Mouse (Mus musculus) lung, postnatal 36 days (tissue): ENCODE measurements around the gene Cbfa2t2.

Experiments used
- DNase-seq: peaks from one replicate; pipeline ENCODE4 v3.0.0; 2022; ENCODE audit warnings: mixed read lengths

The Cbfa2t2 gene

DNA sequence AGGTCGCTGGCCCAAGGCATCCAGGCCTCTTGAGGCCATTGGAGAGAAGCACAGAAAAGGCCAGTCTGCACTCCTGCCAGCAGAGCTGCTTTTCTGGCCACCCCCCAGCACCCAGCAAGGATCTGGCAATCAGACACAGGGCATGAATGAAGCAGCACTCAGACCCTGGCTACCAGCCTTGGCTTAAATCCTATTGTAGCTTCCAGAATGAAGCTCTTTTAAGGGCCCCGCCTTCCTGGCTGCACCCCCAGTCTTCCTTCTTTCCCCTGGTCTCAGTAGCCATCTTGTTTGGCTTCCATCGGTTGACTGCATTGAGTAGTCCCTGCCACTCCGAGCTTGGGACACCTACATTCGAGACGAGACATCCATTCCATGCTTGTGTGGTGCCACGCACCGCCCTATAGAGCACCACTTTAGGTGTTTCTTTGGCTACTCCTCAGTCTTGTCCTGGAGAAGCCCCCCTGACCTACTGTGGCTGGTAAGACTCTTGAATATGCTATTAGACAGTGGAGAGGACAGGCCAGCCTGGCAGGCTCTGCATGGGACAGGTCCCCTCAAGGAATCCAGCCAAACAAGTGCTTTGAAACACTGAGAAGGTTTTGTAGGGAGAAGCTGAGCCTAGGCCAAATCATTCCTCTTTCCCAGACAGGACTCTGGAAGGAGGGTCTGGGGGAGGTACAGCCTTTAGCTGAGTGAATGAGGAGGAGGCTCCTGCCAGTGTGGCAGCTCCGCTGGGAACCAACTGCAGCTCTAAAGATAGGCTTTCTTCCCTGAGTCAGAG lies 107.5 kb downstream of the Cbfa2t2 start:
- peak; percentile 21 for DNase-seq

DNA sequence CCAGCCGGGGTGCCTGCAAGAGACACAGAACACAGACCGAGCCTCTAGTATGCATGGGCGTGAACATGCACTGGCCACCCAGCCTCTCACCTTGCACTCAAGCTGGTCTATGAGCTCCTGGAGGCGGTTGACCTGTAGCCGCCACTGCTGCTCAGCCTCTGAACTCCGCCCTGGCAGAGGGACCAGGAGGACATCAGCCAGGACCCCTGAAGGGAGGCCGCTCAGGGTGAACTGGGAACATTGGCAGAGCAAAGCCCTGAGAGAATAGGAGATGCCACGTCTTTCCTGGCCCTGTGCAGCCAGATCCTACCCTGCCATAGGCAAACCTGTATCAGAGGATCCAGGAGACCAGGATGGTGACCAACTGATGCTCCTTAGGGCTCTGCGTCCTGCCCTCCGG lies 110.4 kb downstream of the Cbfa2t2 start, which contains the start of gene 1700003F12Rik:
TSS of gene 1700003F12Rik (plus strand) at position 375 of the 400 bp plus-strand sequence.
- no peak for DNase-seq

DNA sequence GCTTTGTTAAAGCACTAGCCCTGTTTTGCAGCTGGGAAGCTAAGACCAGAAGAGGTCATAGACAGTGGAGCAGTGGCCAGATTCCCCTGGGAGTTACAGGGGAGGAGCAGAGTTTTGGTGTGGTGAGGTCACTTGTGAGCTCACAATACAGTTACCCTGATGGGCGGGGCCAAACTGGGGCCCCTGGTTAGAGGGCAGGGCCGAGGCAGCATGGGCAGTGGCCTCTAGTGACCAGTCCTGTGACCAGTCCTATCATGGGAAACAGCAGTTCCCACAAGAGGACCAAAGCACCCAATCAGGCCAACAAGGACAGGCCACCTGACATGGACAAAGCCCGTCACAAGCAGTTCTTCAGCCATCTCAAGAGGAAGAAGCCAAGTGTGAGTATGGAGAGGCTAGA lies 112.4 kb downstream of the Cbfa2t2 start:
- peak; percentile 33 for DNase-seq

DNA sequence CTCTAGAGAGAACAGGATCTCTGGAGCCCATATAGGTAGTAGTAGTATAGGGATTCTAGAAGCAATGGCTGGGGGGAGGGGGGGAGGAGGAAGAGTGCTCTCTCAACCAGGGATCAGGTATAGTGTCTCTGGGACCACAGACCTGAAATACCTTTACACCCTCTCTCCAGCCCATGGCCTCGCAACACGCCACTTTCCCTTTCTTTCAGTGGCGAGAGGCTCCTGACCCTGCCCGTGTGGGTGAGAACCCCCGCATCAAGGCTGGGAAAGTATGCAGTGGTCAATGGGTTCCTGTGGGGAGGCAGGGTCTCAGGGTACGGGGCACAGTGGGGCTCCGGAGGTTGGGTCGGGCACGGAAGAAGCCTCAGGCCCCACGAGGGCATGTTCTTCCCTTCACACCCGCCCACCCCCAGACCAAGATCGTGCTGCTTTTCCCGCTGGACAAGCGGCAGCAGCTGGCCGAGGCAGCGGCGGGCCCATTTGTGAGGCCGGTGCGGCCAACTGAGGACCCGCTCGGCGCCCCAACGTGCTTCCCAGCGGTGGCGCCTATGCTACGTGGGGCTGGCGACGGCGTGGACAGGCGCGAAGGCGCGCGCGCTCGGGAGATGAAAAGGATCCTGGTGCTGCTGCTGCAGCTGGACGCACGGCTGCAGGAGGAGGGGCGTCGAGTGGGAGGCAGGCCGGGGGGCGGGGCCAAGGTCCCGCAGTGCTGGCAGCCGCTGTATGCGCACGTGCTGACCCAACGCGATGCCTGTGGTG lies 113.0 kb downstream of the Cbfa2t2 start:
- peak; percentile 65 for DNase-seq

DNA sequence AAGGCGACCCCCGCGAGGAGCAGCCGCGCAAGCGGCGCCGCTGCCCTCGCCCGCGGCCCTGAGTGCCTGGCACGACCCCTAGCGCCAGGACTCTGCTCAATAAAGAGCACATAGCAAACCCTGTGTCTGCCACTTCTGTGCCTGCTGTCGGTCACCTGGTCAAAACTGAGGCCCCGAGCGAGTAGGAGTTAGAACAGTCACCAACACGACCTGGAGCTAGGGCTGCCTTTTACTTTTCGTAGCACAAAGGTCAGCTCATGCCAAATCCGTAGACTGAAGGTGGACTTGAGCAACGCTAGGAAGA lies 113.6 kb downstream of the Cbfa2t2 start:
- DNase-seq: no peak

DNA sequence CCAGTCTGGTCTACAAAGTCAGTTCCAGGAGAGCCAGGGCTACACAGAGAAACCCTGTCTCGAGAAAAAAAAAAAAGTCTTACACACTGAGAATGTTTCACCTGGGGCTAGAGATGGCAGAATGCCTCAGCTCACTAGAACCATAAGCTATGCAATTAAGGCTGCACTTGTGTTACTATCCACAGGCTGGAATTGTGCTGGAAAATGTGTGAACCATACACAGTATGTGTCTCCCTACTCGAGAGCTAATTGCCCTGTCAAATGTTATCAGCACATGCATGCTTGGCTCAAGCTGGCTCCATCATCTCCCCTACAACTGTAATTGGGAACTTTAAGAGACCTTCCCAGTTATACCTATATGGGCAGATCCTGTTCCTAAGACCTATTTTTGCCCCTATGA lies 114.7 kb downstream of the Cbfa2t2 start:
- DNase-seq: no peak

DNA sequence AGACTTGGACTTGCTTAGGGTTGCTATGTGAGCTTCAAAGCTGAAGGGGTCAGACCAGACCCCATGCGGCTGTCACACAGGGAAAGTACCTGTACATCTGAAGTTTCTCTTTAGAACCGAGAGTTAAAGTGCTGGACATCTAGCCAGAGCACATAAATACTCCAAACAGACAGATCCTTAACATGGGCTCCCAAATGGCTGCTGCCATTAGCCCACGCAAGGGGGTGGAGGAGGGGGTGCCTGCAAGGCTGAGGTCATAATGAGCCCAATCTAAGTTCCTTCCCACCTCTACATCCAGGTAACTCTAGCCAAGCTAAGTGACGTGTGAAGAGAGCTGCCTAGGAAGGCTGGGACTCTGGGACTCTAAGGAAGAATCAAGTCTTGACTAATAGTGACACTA lies 115.2 kb downstream of the Cbfa2t2 start, which contains the start of gene Actl10:
TSS of gene Actl10 (plus strand) at position 301 of the 400 bp plus-strand sequence.
- DNase-seq: no peak

DNA sequence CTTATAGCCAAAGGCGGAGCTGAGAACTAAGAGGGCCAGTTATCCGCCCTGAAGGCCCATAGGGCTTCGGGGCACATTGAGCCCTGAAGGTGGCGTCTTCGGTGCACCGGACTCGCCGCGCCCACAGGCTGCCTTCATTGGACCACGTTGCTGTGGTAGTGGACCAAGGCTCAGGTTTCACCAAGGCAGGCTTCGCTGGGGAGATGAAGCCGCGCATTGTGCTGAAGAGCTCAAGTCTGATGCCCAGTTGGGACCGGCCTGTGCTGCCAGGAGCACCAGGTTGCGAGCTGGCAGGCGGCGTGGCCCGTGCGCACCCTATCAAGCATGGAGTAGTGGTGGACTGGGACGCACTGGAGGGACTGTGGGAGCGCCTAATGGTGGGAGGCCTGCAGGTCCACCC lies 115.6 kb downstream of the Cbfa2t2 start:
- no peak for DNase-seq

DNA sequence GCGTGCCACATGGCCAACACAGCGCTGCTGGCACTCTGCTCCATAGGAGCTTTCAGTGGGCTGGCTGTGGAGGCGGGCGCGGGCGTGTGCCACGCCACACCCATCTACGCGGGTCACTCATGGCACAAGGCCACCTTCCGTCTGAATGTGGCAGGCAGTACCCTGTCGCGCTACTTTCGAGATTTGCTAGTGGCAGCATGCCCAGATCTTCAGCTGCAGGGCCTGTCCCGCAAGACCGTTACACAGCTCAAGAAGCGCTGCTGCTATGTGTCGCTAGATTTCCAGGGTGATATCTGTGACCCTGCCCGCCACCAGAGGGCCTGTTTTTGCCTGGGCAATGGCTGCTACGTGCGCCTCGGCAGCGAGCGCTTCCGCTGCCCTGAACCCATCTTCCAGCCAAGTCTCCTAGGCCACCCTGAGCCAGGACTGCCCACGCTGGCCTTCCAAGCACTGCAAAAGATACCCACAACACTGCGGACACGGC lies 116.2 kb downstream of the Cbfa2t2 start:
- DNase-seq: peak; percentile 84

DNA sequence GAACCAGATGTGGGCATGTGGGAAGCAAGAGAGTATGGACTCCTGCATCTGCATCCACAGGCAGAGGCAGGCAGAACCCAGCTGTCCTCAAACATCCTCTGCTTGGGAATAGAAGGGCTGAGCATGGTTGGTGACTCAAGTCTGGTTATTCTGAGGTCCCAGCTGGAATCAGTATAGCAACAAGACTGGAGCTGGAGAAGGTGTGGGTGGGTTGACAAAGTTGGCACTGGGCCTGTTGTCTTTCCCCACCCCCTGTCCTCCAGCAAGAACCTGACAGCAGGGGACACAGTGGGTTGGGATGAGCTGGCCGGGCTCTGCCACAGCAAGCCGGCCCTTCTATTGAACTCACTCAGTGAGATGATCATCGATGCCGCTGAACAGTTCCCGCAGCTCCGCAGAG lies 119.0 kb downstream of the Cbfa2t2 start:
- no peak for DNase-seq

DNA sequence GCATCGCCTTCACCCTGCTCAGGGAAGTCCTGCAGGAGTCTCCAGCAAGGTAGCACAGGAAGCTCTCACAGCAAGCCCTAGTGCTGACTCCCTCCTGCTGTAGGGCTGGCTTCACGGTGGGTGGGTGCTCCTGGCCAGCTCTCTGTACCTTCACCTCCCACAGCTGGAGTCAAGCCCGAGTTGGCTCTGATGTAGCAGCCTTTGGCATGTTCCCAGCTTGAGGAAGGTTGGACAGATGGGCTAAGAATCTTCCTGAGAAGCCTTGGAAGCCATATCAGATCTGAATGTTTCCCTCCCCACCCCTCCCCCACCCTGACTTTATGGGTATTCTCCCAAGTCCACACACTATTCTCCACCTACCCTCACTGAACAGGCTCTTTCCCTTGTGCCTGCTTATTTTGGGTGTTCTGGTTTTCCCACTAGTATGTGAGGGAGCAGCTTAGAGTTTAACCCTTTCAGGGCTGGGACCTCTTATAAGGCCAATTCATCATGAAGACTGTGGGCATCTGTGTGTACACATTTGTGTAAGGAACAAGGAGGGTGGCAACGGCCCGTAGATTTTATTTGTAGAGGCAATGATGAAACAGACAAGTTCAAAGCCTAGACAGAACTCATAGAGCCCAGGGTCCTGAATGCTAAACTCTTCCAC lies 121.0 kb downstream of the Cbfa2t2 start:
- no peak for DNase-seq

DNA sequence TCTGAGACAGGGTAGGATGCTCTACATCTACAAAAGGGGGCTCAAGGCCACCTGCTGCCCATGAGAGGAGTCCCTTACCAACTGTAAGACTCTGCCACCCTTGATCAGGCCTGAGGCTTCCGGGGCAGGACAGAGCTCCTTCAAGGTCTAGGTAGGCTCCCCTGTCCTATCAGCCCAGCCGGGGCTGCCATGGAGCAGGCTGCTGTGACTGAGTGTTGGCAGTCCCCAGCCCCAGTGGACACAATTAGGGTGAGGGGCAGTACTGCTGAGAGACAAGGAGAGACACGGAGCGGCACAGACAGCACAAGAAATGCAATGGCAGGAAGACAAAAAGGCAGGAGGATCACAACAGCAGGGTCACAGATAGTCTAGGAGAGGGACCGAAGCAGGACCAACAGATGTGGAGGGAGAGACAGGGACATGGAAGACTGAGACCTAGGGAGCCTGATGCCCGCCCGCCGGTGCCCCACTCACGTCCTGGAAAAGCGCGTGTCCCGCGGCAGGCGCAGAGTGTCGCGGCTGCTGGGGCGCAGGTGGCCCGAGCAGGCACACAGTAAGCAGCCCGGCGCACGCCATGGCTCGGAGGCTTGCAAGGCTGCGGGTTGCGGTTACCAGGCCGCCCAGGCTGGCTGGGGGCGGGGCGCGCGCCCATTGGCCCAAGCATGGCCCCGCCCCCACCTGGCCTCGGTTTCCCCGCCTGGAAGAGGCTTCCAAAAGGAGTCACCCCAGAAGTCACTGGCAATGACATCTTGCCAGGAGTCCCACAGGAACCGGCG lies 122.2 kb downstream of the Cbfa2t2 start, which contains the start of gene Necab3:
TSS of gene Necab3 (minus strand) at position 627 of the 776 bp plus-strand sequence.
- peak; percentile 19 for DNase-seq

DNA sequence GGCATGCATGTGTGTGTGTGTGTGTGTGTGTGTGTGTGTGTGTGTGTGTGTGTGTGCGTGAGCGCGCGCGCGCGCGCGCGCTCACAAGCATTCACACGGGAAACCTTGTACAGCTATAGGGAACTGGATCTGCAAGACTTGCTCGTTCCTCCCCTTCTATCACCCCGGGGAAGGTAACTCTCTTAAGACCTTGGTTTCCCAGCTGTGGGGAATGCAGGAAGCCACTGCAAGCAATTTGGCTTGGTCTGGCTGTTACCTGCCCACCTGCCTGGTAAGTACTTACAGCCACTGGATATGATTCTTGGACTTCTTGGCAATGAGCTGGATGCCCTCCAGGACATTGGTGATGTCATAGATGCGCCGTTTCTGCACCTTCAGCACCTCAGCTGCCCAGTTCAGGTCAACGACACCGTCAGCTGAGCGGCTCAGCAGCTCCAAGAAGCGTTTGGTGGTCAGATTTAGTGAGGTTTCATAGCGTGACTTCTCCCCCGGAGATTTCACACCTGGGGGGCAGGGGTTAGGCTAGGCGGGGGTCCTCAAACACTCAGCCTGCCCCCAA lies 127.4 kb downstream of the Cbfa2t2 start:
- DNase-seq: no peak

DNA sequence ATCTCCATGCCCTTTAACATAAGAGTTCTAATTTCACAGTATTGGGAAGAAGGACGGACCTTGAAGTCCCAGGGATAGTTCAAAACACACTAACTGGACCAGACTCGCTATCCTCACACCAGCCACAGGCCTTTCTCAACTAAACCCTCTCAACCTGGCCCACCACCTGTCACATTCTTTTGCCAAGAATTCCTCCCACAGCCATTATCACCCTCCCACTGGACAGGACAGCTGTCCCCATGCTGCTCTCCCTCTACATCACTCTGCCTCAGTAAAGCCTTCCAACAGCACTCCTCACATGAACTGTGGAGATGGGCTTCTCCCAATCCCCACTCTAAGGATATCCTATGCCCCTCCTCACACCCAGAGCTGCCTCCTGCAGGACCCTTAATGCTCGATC lies 129.3 kb downstream of the Cbfa2t2 start:
- DNase-seq: no peak

DNA sequence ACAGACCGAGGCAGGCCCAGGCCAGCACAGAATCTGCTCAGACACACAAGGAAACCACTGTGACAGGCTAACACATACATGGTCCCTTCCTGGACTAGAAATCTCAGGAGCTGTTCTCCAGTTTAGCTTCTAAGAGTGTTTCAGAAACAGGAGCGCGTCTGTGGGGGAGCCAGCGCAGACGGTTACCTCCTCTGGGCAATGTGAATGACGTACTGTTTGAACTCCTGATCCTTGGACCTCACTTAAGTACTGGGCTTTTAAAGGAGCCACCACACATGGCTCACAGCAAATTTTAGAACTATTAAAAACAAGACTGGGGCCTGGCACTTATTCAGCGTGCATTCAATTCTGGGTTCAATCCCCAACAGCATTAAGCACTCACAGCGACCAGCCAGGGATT lies 130.4 kb downstream of the Cbfa2t2 start:
- no peak for DNase-seq

DNA sequence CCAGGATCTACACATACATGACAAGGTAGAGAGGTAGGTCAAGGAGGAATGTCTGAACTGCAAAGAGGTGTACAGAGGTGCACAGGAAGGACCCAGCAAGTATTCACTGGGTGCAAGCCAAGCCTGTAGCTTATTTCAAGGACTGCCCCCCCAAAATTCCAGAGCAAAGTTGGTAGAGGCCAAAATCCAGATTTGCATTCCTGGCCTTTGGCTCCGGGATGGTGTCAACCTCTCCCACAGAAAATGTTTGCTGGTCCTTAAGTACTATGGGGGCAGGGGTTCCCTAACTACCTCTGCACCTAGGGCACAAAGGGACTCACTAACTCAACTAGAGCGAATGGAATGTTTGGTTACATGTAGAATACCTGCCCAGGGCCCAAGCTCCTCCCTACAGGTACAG lies 131.5 kb downstream of the Cbfa2t2 start:
- DNase-seq: peak; percentile 62

DNA sequence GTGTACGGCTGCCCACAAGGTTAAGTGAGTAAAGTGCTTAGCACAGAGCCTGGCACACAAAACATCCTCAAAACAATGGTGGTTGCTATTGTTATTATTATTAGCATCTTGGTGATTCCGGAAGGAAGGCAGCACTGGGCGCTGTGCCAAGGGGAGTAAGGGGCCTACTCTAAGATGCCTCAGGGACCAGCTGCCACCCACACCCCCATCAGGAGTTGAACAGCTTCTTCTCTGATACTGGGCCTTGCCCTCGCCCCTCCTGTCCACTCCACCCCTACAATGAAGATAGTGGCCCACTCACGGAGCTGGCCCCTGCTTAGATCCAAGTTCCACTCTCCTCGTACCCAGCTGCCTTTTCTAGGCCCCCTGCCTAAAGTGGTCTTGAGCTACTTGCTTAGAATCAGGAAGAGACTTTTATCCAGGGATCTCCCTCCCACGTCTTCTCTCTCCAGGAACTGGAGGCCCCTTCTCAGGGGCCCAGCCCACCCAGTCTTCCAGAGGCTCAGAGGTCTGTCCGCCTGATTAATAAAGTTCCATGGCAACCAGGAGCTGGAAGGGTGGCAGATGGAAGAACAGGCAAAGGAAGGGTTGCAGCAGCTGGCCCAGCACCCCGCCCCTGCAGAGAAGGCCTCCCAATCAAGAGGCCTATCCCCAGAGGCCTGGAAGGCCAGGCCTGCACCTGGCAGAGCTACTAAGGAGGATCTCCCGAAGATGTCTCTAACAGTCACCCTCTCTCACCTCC lies 132.2 kb downstream of the Cbfa2t2 start:
- DNase-seq: no peak

DNA sequence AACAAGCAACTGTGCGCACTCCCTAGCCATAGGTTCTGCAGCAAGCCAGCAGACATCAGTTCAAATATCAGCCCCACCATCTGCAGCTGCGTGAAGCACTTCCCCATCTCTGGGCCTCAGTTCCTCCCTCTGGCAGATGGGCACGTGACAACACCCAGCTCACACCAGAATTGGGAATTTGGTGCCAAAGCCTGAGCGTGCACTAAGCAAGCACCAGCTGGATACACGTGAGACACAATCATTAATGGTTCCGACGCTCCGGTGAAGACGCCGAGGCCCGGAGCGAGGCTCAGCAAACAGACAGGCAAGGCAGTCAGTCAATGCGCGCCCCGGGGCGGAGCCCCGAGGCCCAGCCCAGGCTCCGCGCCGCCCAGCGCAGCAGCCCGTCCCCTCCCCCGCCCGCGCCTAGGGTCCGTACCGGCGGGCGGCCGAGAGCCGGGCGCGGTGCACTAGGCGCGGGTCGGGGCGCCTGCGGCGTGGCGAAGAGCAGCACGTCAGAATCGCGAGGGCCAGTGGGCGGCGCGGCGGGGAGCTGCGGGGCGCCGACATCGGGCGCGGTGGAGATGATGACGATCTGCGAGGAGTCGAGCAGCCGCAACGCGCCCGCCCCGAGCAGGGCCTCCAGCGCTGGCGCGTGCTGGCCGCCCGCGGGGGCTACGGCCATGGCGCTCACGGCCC lies 132.9 kb downstream of the Cbfa2t2 start:
- peak; percentile 64 for DNase-seq

DNA sequence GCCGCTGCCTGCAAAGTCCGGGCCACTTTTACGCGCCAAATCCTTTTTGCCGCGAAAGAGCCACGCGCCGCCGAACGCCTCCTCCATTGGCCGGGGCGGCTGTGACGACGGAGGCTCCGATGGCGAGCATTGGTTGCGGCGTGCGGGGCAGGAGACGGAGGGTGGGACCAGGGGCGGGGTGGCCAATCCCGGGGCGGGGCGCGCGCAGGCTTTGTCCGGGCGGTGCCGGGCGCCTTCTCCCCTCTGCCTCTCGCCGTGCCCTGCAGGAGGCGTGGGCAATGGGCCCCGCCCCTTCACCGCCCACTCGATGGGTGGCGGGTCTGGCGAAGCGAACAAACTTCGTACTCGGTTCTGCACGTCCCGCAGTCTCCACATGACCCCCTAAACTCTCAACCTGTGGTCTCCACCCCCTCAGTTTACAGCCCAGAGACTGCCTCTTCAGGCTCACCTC lies 133.6 kb downstream of the Cbfa2t2 start, which contains the start of gene E2f1:
TSS of gene E2f1 (minus strand) at position 57 of the 451 bp plus-strand sequence.
- peak; percentile 96 for DNase-seq

DNA sequence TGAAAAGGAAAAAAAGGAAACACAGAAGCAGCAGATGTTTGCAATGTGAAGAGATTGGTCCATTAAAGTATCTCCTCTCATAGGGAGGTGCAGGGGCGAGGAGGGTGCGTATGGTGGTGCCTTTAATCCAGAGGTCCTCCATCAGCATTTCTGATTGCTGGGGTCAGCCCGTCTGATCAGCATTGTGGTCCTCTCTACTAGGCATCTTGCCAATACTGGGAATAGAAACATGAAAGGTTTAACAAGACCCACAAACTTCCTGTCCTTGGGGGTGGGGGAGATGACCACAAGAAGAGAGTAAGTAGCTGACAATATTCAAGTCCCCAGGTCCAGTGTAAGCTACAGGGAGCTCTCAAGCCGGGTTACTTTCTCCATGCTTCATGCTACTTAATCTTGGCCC lies 134.4 kb downstream of the Cbfa2t2 start:
- no peak for DNase-seq

DNA sequence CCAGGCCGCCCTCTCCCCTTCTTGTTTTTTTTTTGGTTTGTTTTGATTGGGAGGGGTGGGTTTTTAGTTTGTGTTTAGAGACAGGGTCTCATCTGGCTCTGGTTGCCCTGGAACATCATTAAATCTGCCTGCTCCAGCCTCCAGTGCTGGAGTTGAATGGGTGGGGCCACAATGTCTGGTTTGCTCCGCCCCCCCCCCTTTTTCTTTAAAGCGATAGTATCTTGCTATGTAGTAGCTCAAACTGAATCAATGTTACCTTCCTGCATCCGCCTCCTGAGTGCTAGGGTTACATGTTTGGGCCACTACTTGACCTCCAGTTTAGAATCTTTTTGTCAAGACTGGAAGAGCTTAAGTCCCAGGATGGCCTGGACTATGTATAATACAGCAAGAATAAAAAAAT lies 135.0 kb downstream of the Cbfa2t2 start:
- DNase-seq: no peak
